ENCODE assay signal across 8 mouse cellular contexts in the genomic region with DNA sequence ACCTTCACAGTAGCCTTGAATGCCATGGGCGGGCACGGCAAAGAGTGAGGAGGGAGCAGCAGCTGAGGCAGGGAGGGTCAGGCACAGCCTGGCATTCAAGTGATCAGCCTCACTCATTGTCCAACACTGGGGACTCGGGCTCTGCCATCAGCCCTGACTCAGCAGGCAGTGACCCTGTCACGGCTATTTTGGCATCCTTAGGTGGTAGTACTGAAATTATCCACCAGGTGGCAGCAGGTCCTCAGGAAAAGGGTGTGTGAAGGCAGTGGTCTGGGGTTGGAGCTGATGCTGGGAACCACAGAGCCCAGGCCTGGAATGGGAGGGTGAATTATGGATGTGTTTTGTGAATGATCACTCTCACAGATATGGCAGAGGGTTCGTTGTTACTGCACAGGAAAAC. TPM values are rescaled to one million over a fixed set of nuclear protein-coding genes. Genes with fewer than 3 reads are reported as not detected.
DNase-seq lines count a peak whose midpoint lies in the region; ATAC-seq lines count a peak whose summit lies in the region.

No protein-coding gene starts in this region.

- intact Hi-C loops in heart, postnatal 36 days (cut with DNase I), result loop anchor here (1.0 to 5.0 kb wide), 3 partner anchors 243 to 438 kb away; no protein-coding TSS in a partner anchor

- no peak overlapping the region for H3K4me3 ChIP-seq in forebrain, embryonic 12.5 days (replicated peaks)

- no peak overlapping the region for H3K9ac ChIP-seq in forebrain, embryonic 12.5 days

- no peaks in the 10 kb centered on the region for H3K9me3 ChIP-seq in forebrain, embryonic 12.5 days

- no peaks in the 10 kb centered on the region for H3K36me3 ChIP-seq in forebrain, embryonic 12.5 days (replicated peaks)

- ATAC-seq in forebrain, embryonic 12.5 days (ENCODE audit: low FRiP score), result peak; percentile 44; the same call in 1 of the 2 replicates
- ATAC-seq in neutrophil, adult 5-6 weeks (ENCODE audit: extremely low read depth, insufficient number of reproducible peaks, low FRiP score, poor library complexity, severe bottlenecking), result peak; percentile 72

- no peak overlapping the region for H3K4me2 ChIP-seq in forebrain, embryonic 12.5 days

- peak; percentile 80 to 82 for DNase-seq in CD8-positive naive resting alpha-beta T cell, adult 2 months (ENCODE audit: low read depth in 2 of 2, low spot score in 2 of 2)
- DNase-seq in c-Kit-positive CD71-negative TER-119-negative erythroid progenitor cells, embryonic 14.5 days (ENCODE audit: low read depth), result peak; percentile 89
- peak; percentile 90 to 91 for DNase-seq in heart, postnatal 36 days
- peak; percentile 83 to 91 for DNase-seq in layer of hippocampus, adult 18-20 months (ENCODE audit: low spot score in 2 of 2)
- DNase-seq in lung, adult 18-20 months, result peak; percentile 76 to 81
- peak; percentile 71 for DNase-seq in testis, postnatal 14 days (ENCODE audit: low spot score)

- peaks cover 23% of the 10 kb centered on the region for H3K4me1 ChIP-seq in forebrain, embryonic 12.5 days

- no peak overlapping the region for H3K27ac ChIP-seq in forebrain, embryonic 12.5 days

- WGBS in forebrain, embryonic 12.5 days, result 14% methylated on average over 5 of the region's 5 CpGs

- no peaks in the 10 kb centered on the region; the same call in 1 of the 2 replicates for H3K27me3 ChIP-seq in forebrain, embryonic 12.5 days

RNA-seq across cellular contexts. Expression of a gene that starts 4.3 kb away (rescaled TPM):
- 64.5 and 67.5 TPM in 2 replicates for polyA plus RNA-seq in forebrain, embryonic 12.5 days (2016; fragmentation: Nextera tagmentation; extraction: Ambion mirVana)
- 10 to 100 TPM; 22.4 to 24.1 TPM for total RNA-seq in heart, postnatal 36 days (2021)
- total RNA-seq in layer of hippocampus, adult 18-20 months (2021), result 10 to 100 TPM; 44.4 to 46.4 TPM
- 16.1 and 16.2 TPM in 2 replicates for total RNA-seq in neutrophil, adult 5-6 weeks (2017)

RNA-seq across cellular contexts. Expression of a gene that starts 4.5 kb away (rescaled TPM):
- polyA plus RNA-seq in forebrain, embryonic 12.5 days (2016; fragmentation: Nextera tagmentation; extraction: Ambion mirVana), result 0.49 and 0.72 TPM in 2 replicates
- total RNA-seq in heart, postnatal 36 days (2021), result under 1 TPM; 0.89 to 0.95 TPM
- total RNA-seq in layer of hippocampus, adult 18-20 months (2021), result under 1 TPM in 1 of 2 experiments, not detected in 1; 0.28 TPM
- 1.0 and 1.1 TPM in 2 replicates for total RNA-seq in neutrophil, adult 5-6 weeks (2017)

RNA-seq across cellular contexts. Expression of a gene that starts 29.9 kb away (rescaled TPM):
- polyA plus RNA-seq in forebrain, embryonic 12.5 days (2016; fragmentation: Nextera tagmentation; extraction: Ambion mirVana), result 0.32 and 0.33 TPM in 2 replicates
- under 1 TPM; 0.53 to 0.62 TPM for total RNA-seq in heart, postnatal 36 days (2021)
- total RNA-seq in layer of hippocampus, adult 18-20 months (2021), result under 1 TPM; 0.18 to 0.25 TPM
- not detected in 2 replicates for total RNA-seq in neutrophil, adult 5-6 weeks (2017)

RNA-seq across cellular contexts. Expression of a gene that starts 59.6 kb away (rescaled TPM):
- polyA plus RNA-seq in forebrain, embryonic 12.5 days (2016; fragmentation: Nextera tagmentation; extraction: Ambion mirVana), result 1.5 and 2.4 TPM in 2 replicates
- 1 to 10 TPM; 1.4 to 1.6 TPM for total RNA-seq in heart, postnatal 36 days (2021)
- 10 to 100 TPM; 32.0 to 35.9 TPM for total RNA-seq in layer of hippocampus, adult 18-20 months (2021)
- not detected in 2 replicates for total RNA-seq in neutrophil, adult 5-6 weeks (2017)
